Mouse (Mus musculus): ENCODE results near the gene Orc1.

GRCm38 (mm10) chr4:108634696-108635095, 55.5 kb downstream of the Orc1 start:
- no peak for TF ChIP-seq CTCF (IDR thresholded peaks at IDR 0.05; ENCODE audit: borderline replicate concordance, extremely low read depth, insufficient read depth, insufficient read length)
- no peak for TF ChIP-seq POLR2A (IDR thresholded peaks at IDR 0.05; ENCODE audit: borderline replicate concordance, extremely low read depth, insufficient read depth, insufficient read length, poor library complexity, severe bottlenecking)
